Mouse (Mus musculus) ES-Bruce4 (cell line): ENCODE measurements at regions not wholly inside any gene's neighbourhood (a gene's known extent, or its start where the extent isn't known, plus 50 kb on each side); places are given as distances from the start of the nearest gene placed in this dataset.

ENCODE experiments used
- H3K27ac ChIP-seq: 2 replicates; pipeline ENCODE4 v1.5.1; 2012; ENCODE audit warnings: low read length, inconsistent platforms; ENCODE audit not compliant: insufficient read depth
- H3K27me3 ChIP-seq: 2 replicates; pipeline ENCODE4 v1.6.1; 2012; ENCODE audit warnings: mild to moderate bottlenecking, low read length, inconsistent platforms; ENCODE audit not compliant: control insufficient read depth, poor library complexity, insufficient read depth, severe bottlenecking
- H3K36me3 ChIP-seq: 2 replicates; pipeline ENCODE4 v1.6.1; 2012; ENCODE audit warnings: inconsistent platforms, mild to moderate bottlenecking, low read length, moderate library complexity; ENCODE audit not compliant: control insufficient read depth, poor library complexity, insufficient read depth, severe bottlenecking
- H3K4me1 ChIP-seq: one replicate; pipeline ENCODE4 v1.8.1; 2011; ENCODE audit warnings: low read length; ENCODE audit not compliant: control insufficient read depth, insufficient read depth
- H3K4me3 ChIP-seq: 2 replicates; pipeline ENCODE4 v1.5.1; 2011; ENCODE audit warnings: low read depth, mild to moderate bottlenecking, low read length
- H3K9ac ChIP-seq: 2 replicates; pipeline ENCODE4 v1.6.1; 2012; ENCODE audit warnings: low read depth, mild to moderate bottlenecking, inconsistent platforms; ENCODE audit not compliant: poor library complexity, severe bottlenecking
- H3K9me3 ChIP-seq: replicated peaks from 2 replicates; pipeline ENCODE4 v1.6.1; 2012; ENCODE audit warnings: mild to moderate bottlenecking, low read length, inconsistent platforms; ENCODE audit not compliant: control insufficient read depth, poor library complexity, insufficient read depth, severe bottlenecking
- CTCF ChIP-seq: IDR thresholded peaks from one replicate; pipeline ENCODE4 v1.8.1; 2011; ENCODE audit warnings: low read depth, low read length
- EP300 ChIP-seq: IDR thresholded peaks from 2 replicates; pipeline ENCODE4 v1.6.1; 2011; ENCODE audit warnings: low read depth, low read length; ENCODE audit not compliant: insufficient read depth
- POLR2A ChIP-seq: IDR thresholded peaks from one replicate; pipeline ENCODE4 v1.8.1; 2011; ENCODE audit warnings: low read length; ENCODE audit not compliant: insufficient read depth

- Histone ChIP-seq H3K4me1 (no peaks in the 10 kb centered on the region), H3K27me3 (no peaks in the 10 kb centered on the region), H3K4me3 (no peak overlapping the region), H3K9ac (no peak overlapping the region), H3K36me3 (no peaks in the 10 kb centered on the region), H3K9me3 (peaks cover 3% of the 10 kb centered on the region; the same call in 1 of the 2 replicates), H3K27ac (no peak overlapping the region)
- TF ChIP-seq CTCF, result no peak
- no peak for TF ChIP-seq POLR2A
- TF ChIP-seq EP300, result no peak
Observed at GRCm38 (mm10) chr3:21843292-21843852, 233.1 kb upstream of the Tbl1xr1 start.

DNA sequence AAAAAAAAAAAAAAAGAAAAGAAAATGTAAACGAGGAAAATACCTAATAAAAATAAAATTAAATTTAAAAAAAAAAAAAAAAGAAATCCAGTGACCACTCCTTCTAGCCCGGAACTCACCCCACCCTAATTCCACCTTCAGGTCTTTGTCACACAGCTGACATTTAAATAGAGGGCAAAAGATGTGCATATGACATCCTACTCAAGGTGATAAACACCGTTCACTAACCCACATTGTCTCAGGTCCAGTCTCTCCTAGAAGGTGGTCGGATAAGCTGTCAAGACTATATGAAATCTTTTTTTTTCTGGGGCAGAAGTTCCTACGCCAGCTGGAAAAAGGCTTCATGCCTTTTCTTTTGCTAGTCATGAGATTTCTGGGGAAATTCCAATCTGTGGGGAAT is 226.6 kb upstream of the Tbl1xr1 start:
- Histone ChIP-seq H3K4me3 (no peak overlapping the region), H3K27ac (no peak overlapping the region), H3K9me3 (peaks cover 9% of the 10 kb centered on the region), H3K9ac (no peak overlapping the region), H3K27me3 (no peaks in the 10 kb centered on the region), H3K36me3 (no peaks in the 10 kb centered on the region), H3K4me1 (peaks cover 4% of the 10 kb centered on the region)
- TF ChIP-seq EP300 (no peak), POLR2A (no peak), CTCF (no peak)

DNA sequence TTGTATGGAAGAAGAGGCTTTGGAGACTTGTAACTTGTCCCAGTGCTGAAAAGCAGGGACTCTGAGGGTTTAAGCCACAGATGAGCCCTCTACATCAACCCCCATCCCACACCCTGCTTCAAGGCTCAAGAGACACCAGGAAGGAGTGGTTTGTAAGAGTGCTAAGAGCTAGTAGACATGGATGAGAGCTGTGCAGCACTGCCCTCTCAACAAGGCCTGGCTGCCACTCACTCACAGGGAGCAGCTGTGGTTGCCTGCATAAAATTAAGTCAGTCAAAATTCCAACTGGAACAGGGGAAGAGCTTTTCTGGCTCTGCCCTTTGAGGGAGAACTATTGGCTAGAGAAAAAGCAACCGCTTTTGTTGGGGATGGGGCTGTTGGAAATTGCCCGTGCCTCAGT is 225.5 kb upstream of the Tbl1xr1 start:
- TF ChIP-seq POLR2A (no peak), EP300 (no peak), CTCF (no peak)
- H3K4me3 ChIP-seq, result no peak overlapping the region
- H3K9ac ChIP-seq, result no peak overlapping the region
- H3K27me3 ChIP-seq, result no peaks in the 10 kb centered on the region
- peaks cover 9% of the 10 kb centered on the region for H3K9me3 ChIP-seq
- H3K4me1 ChIP-seq, result peaks cover 4% of the 10 kb centered on the region
- H3K36me3 ChIP-seq, result no peaks in the 10 kb centered on the region
- H3K27ac ChIP-seq, result no peak overlapping the region

DNA sequence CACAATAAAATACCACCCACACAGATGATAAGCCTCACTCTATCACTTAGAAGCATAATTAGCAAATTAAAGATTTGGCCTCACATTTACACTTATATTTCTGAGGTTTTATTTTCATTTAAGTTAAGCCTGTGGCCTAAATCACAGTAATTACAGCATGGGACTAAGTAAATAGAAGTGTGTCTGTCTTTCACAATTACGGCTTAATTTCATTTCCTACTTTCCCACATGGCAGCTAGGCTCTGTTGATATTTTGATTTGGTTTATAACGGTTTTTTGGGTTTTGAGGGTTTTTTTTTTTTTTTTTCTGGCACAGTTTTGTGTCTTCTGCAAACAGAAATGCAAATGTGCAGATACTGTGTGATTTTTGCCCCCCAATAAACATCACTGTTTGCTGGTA is 222.1 kb upstream of the Tbl1xr1 start:
- Histone ChIP-seq H3K4me3 (no peak overlapping the region), H3K9me3 (peaks cover 9% of the 10 kb centered on the region), H3K27ac (no peak overlapping the region), H3K27me3 (no peaks in the 10 kb centered on the region), H3K9ac (no peak overlapping the region), H3K36me3 (no peaks in the 10 kb centered on the region), H3K4me1 (peaks cover 4% of the 10 kb centered on the region)
- no peak for TF ChIP-seq POLR2A
- TF ChIP-seq CTCF, result no peak
- TF ChIP-seq EP300, result no peak

GRCm38 (mm10) chr3:21859436-21859835 is 217.0 kb upstream of the Tbl1xr1 start:
- Histone ChIP-seq H3K4me3 (no peak overlapping the region), H3K27me3 (no peaks in the 10 kb centered on the region), H3K9ac (no peak overlapping the region), H3K36me3 (no peaks in the 10 kb centered on the region), H3K4me1 (no peaks in the 10 kb centered on the region), H3K9me3 (no peaks in the 10 kb centered on the region), H3K27ac (no peak overlapping the region)
- TF ChIP-seq POLR2A (no peak), CTCF (no peak), EP300 (no peak)

- Histone ChIP-seq H3K27me3 (no peaks in the 10 kb centered on the region), H3K9me3 (0 out of 2 replicates have a peak, but pooled peaks cover 2% of the 10 kb centered on the region), H3K9ac (no peak overlapping the region), H3K36me3 (no peaks in the 10 kb centered on the region), H3K27ac (no peak overlapping the region), H3K4me1 (no peaks in the 10 kb centered on the region), H3K4me3 (no peak overlapping the region)
- TF ChIP-seq EP300 (no peak), POLR2A (no peak)
Observed at GRCm38 (mm10) chr3:21860915-21861635, 215.4 kb upstream of the Tbl1xr1 start.
